13 mouse cellular contexts compared by ENCODE assay signal in the genomic region with DNA sequence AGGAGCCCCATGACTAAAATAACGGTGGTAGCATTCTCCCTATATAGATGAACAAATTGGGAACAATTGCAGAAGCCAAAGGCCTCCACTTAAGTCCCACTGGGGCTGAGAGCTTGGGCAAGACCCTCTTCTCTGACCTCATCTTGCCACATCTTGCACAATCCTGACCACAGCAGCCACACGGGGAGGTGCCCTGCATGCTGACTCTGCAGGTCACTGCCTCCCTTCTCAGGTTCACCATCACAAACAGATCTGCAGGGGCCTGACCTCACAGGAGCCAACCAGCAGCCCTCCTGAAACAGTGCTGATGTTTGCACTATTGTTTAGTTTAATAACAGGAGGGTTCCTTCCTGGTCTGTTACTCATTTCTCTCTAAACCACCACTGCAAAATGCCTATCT. TPM values are rescaled to one million over a fixed set of nuclear protein-coding genes. Genes with fewer than 3 reads are reported as not detected.
DNase-seq lines count a peak whose midpoint lies in the region; ATAC-seq and TF ChIP-seq lines count a peak whose summit lies in the region.
"Had no signal": no experiment of that assay in that cellular context is flagged by ENCODE, and none has a peak within 500 bp of the region (broad histone marks: within the 10 kb centered on the region; RNA-seq: fewer than 3 reads in every experiment).

No protein-coding gene starts in this region.

- no peak overlapping the region for H3K4me3 ChIP-seq in kidney, adult 2 months (ENCODE audit: insufficient read depth, low read depth, low read length)
- no peak overlapping the region for H3K4me3 ChIP-seq in kidney, embryonic 14.5 days (ENCODE audit: low read length)
- no peak overlapping the region for H3K4me3 ChIP-seq in liver, postnatal 0 days (ENCODE audit: low read depth, low read length)
- no peak overlapping the region for H3K4me3 ChIP-seq in hindbrain, embryonic 12.5 days
- H3K4me3 ChIP-seq: heart, embryonic 12.5 days; neural tube, embryonic 12.5 days had no signal

- no peak overlapping the region for H3K9ac ChIP-seq in kidney, embryonic 14.5 days (ENCODE audit: low read depth, low read length)
- no peak overlapping the region for H3K9ac ChIP-seq in liver, postnatal 0 days (replicated peaks)
- H3K9ac ChIP-seq in hindbrain, embryonic 12.5 days: no peak overlapping the region
- H3K9ac ChIP-seq: heart, embryonic 12.5 days; neural tube, embryonic 12.5 days had no signal

- H3K4me2 ChIP-seq in kidney, embryonic 14.5 days (replicated peaks; ENCODE audit: low read depth, low read length): no peak overlapping the region
- no peak overlapping the region for H3K4me2 ChIP-seq in liver, postnatal 0 days (ENCODE audit: low read depth, low read length)
- H3K4me2 ChIP-seq in hindbrain, embryonic 12.5 days (replicated peaks): no peak overlapping the region
- H3K4me2 ChIP-seq: heart, embryonic 12.5 days; neural tube, embryonic 12.5 days had no signal

- no peak for TF ChIP-seq CTCF in kidney, adult 2 months (conservative IDR thresholded peaks at IDR 0.05; ENCODE audit: insufficient read depth, insufficient read length, low read depth, low read length)
- TF ChIP-seq CTCF in liver, postnatal 0 days (IDR thresholded peaks at IDR 0.05; ENCODE audit: low read depth): no peak

- no peak overlapping the region for H3K27ac ChIP-seq in kidney, adult 2 months (ENCODE audit: insufficient read depth, low read depth, low read length)
- no peak overlapping the region for H3K27ac ChIP-seq in kidney, embryonic 14.5 days (ENCODE audit: low read depth, low read length)
- 0 out of 2 replicates have a peak overlapping the region, but pooled peaks have one; percentile 16 for H3K27ac ChIP-seq in liver, postnatal 0 days (ENCODE audit: low read depth)
- no peak overlapping the region for H3K27ac ChIP-seq in hindbrain, embryonic 12.5 days
- H3K27ac ChIP-seq: hindbrain, postnatal 0 days; neural tube, embryonic 12.5 days had no signal

- TF ChIP-seq EP300 in liver, postnatal 0 days (IDR thresholded peaks at IDR 0.05; ENCODE audit: low read depth): peak; percentile 56; the same call in 1 of the 2 replicates

- ATAC-seq in kidney, embryonic 14.5 days (ENCODE audit: low FRiP score, low TSS enrichment): no peak; the same call in 1 of the 2 replicates
- peak; percentile 64 for ATAC-seq in liver, postnatal 0 days
- ATAC-seq in hindbrain, embryonic 12.5 days (ENCODE audit: low FRiP score): no peak
- ATAC-seq: activated CD4-positive, CD25-positive, alpha-beta regulatory T cell, adult 4 months; hindbrain, postnatal 0 days had no signal

- H3K4me1 ChIP-seq in kidney, adult 2 months (ENCODE audit: control insufficient read depth, insufficient read depth, low read length): peaks cover 5% of the 10 kb centered on the region; the same call in 1 of the 2 replicates
- H3K4me1 ChIP-seq in kidney, embryonic 14.5 days (ENCODE audit: control insufficient read depth, insufficient read depth, low read length): peaks cover 27% of the 10 kb centered on the region; the same call in 1 of the 2 replicates
- H3K4me1 ChIP-seq in liver, postnatal 0 days (ENCODE audit: insufficient read depth): peaks cover 27% of the 10 kb centered on the region
- H3K4me1 ChIP-seq in hindbrain, embryonic 12.5 days: peaks cover 23% of the 10 kb centered on the region

- peak; percentile 32 for DNase-seq in kidney, adult 2 months
- peak; percentile 77 for DNase-seq in 3T3-L1 (ENCODE audit: low read depth, low spot score)
- peak; percentile 58 for DNase-seq in CD4-positive helper T cell, adult 2 months (ENCODE audit: low read depth, low spot score)
- peak; percentile 68 for DNase-seq in liver, postnatal 0 days
- DNase-seq in thymus, postnatal 25 days: no peak
- DNase-seq in urinary bladder, postnatal 10 days (ENCODE audit: low spot score): no peak
- DNase-seq: cerebellum, adult 2 months had no signal

- no peaks in the 10 kb centered on the region for H3K36me3 ChIP-seq in kidney, adult 2 months (ENCODE audit: control insufficient read depth, insufficient read depth, low read length)
- H3K36me3 ChIP-seq in kidney, embryonic 14.5 days (ENCODE audit: control insufficient read depth, insufficient read depth, low read length): no peaks in the 10 kb centered on the region
- H3K36me3 ChIP-seq in liver, postnatal 0 days (replicated peaks; ENCODE audit: insufficient read depth, low read length): no peaks in the 10 kb centered on the region
- H3K36me3 ChIP-seq in hindbrain, embryonic 12.5 days: peaks cover 11% of the 10 kb centered on the region
- H3K36me3 ChIP-seq: heart, embryonic 12.5 days had no signal

- 50% methylated on average over 2 of the region's 2 CpGs for WGBS in kidney, adult 2 months
- WGBS in kidney, embryonic 14.5 days: 55% methylated on average over 2 of the region's 2 CpGs
- WGBS in liver, postnatal 0 days (ENCODE audit: insufficient replicate concordance): 19% methylated on average over 2 of the region's 2 CpGs
- WGBS in hindbrain, embryonic 12.5 days: 51% methylated on average over 2 of the region's 2 CpGs

- H3K9me3 ChIP-seq in kidney, embryonic 14.5 days (ENCODE audit: control insufficient read depth, low read length): no peaks in the 10 kb centered on the region
- H3K9me3 ChIP-seq in liver, postnatal 0 days (ENCODE audit: low read length): no peaks in the 10 kb centered on the region
- no peaks in the 10 kb centered on the region for H3K9me3 ChIP-seq in hindbrain, embryonic 12.5 days (replicated peaks)
- H3K9me3 ChIP-seq: heart, embryonic 12.5 days; neural tube, embryonic 12.5 days had no signal

- H3K27me3 ChIP-seq in kidney, adult 2 months (replicated peaks; ENCODE audit: control insufficient read depth, insufficient read depth, low read length): no peaks in the 10 kb centered on the region
- H3K27me3 ChIP-seq in kidney, embryonic 14.5 days (ENCODE audit: control insufficient read depth, insufficient read depth, low read length): no peaks in the 10 kb centered on the region
- H3K27me3 ChIP-seq in liver, postnatal 0 days (ENCODE audit: insufficient read depth, low read length): no peaks in the 10 kb centered on the region
- no peaks in the 10 kb centered on the region for H3K27me3 ChIP-seq in hindbrain, embryonic 12.5 days
- H3K27me3 ChIP-seq: heart, embryonic 12.5 days; neural tube, embryonic 12.5 days had no signal

- TF ChIP-seq POLR2A in kidney, adult 2 months (IDR thresholded peaks at IDR 0.05; ENCODE audit: low read depth, low read length): no peak

RNA-seq across cellular contexts. Expression of a gene that starts 16.5 kb away (rescaled TPM):
- polyA plus RNA-seq in kidney, adult 2 months (2012; rRNA removed): 12.6 and 12.7 TPM in 2 replicates
- polyA plus RNA-seq in kidney, embryonic 14.5 days (2014; fragmentation: Nextera tagmentation; extraction: Ambion mirVana): 26.2 and 29.8 TPM in 2 replicates
- polyA plus RNA-seq in liver, postnatal 0 days (2015; fragmentation: Nextera tagmentation; extraction: Ambion mirVana): 3.1 and 3.2 TPM in 2 replicates
- polyA plus RNA-seq in hindbrain, embryonic 12.5 days (2016; fragmentation: Nextera tagmentation; extraction: Ambion mirVana): 40.0 and 43.2 TPM in 2 replicates

RNA-seq across cellular contexts. Expression of a gene that starts 57.7 kb away (rescaled TPM):
- 17.6 and 19.8 TPM in 2 replicates for polyA plus RNA-seq in kidney, adult 2 months (2012; rRNA removed)
- 16.6 and 17.1 TPM in 2 replicates for polyA plus RNA-seq in kidney, embryonic 14.5 days (2014; fragmentation: Nextera tagmentation; extraction: Ambion mirVana)
- polyA plus RNA-seq in liver, postnatal 0 days (2015; fragmentation: Nextera tagmentation; extraction: Ambion mirVana): 52.5 and 62.2 TPM in 2 replicates
- polyA plus RNA-seq in hindbrain, embryonic 12.5 days (2016; fragmentation: Nextera tagmentation; extraction: Ambion mirVana): 0.60 and 0.70 TPM in 2 replicates

Comparison
In these comparisons a context has a peak if more than half of its experiments do, and no peak if none do; other contexts are left out.
1. DNase-seq: peak in kidney, adult 2 months (single experiment), 3T3-L1 (single experiment), CD4-positive helper T cell, adult 2 months (single experiment) and liver, postnatal 0 days (single experiment); none in thymus, postnatal 25 days (single experiment) and urinary bladder, postnatal 10 days (single experiment).
2. RNA of a gene that starts 57.7 kb away (polyA plus RNA-seq): 52.5 to 62.2 TPM in liver, postnatal 0 days, 17.6 to 19.8 TPM in kidney, adult 2 months and 16.6 to 17.1 TPM in kidney, embryonic 14.5 days; 0.60 to 0.70 TPM in hindbrain, embryonic 12.5 days; every median in the first group is over 10 times any median in the second.